Mouse (Mus musculus) left cerebral cortex, adult 18-20 months (tissue): ENCODE results near the gene Nyap1. TPM values are rescaled to one million over a fixed set of nuclear protein-coding genes. Genes with fewer than 3 reads are reported as not detected.
"Not testable (repeated sequence)": the region's sequence is repeated elsewhere in the genome, so short reads cannot be mapped to it uniquely, and the experiment has no call there.

ENCODE experiments used
- DNase-seq, 2 experiments: peaks; one replicate each; pipeline ENCODE4 v3.0.0; 2021 to 2022; ENCODE audit warnings: low spot score in 2 of 2, mixed read lengths in 1 of 2
- total RNA-seq, 2 experiments: library from RNA; stranded (reverse); gene quantifications; 2 replicates each; pipeline ENCODE4 v1.2.3; 2021

The Nyap1 gene
- total RNA-seq, 2 experiments from 2014 or later, result 80.1 to 82.0 TPM

DNA sequence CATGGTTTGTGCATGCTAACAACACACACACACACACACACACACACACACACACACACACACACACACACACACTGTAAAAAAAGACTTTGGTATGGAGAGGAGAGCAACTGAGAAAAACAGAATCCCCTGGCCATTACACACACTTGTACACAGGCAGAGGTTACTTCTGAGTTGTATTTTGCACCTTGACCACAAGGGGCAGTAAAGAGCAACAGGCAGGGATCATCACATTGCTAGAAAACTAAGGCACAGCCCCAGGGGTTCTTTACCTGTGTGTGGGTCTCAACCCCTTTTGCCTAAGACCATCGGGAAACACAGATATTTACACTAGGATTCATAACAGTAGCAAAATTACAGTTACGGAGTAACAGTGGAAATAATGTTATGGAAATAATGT is 29.3 kb upstream of the Nyap1 start:
- DNase-seq, result no peak

DNA sequence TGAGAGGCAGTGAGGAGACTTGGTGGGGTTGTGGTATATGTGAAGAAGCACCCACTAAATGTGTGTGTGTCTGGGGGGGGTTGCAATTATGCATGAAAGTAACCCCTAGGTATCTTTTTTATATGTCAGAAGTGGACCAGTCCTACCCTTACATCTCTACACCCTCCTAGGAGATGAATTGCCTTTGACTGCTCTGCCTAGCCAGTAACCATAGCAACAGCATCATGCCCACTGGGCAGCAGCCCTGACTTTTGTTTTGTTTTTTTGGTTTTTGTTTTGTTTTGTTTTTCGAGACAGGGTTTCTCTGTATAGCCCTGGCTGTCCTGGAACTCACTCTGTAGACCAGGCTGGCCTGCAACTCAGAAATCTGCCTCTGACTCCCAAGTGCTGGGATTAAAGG is 27.1 kb upstream of the Nyap1 start:
- no peak for DNase-seq

DNA sequence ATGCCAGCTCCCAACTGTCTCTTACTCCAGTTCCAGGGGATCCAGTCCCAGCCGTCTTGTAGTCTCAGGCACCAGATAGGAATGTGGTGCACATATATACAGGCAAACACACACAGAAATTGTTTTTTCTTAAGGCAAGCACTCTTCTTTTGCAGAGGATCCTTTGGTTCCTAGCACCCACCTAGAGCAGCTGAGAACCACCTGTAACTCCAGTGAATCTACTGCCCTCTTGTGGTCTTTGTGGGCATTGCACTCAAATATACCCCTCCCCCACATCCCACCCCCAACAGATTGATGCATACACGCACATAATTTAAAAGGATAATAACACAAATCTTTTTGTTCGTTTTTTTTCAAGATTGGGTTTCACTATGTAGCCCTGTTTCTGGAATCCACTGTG is 24.9 kb upstream of the Nyap1 start:
- no peak for DNase-seq

DNA sequence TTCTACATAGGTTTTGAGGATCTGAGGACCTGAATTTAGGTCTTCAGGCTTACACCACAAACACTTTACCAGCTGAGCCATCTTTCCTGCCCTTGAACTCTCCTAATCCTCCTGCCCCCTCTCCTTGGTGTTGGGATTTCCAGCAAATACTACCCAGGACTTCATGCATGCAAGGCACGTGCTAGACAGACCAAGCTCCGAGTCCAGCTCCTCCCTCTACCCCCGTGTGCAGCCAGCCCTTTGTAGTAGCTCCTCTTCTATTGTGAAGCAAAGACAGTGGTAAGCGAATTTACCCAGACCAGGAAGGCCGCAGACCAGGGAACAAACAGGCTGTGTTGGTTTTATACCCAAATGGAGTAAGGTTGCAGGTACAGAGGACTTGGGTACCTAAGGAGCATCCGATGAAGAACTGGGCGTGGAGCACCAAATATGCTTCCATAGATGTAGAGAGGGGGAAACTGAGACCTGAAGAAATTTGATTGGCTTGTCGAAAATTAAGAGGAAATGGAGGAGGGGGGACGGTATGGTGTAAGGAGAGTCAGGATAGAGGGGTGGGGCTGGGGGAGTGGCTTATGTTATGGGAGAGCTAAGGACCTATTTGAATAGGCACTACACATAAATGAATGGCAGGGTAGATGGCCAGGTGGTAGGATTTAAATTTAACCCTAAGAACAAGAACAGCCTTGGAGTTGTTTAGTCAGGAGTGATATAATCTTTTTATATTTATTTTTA is 23.4 kb upstream of the Nyap1 start:
- DNase-seq, result no peak

- peak; percentile 83 for DNase-seq
Observed at GRCm38 (mm10) chr5:137759971-137760412, 18.6 kb upstream of the Nyap1 start.

DNA sequence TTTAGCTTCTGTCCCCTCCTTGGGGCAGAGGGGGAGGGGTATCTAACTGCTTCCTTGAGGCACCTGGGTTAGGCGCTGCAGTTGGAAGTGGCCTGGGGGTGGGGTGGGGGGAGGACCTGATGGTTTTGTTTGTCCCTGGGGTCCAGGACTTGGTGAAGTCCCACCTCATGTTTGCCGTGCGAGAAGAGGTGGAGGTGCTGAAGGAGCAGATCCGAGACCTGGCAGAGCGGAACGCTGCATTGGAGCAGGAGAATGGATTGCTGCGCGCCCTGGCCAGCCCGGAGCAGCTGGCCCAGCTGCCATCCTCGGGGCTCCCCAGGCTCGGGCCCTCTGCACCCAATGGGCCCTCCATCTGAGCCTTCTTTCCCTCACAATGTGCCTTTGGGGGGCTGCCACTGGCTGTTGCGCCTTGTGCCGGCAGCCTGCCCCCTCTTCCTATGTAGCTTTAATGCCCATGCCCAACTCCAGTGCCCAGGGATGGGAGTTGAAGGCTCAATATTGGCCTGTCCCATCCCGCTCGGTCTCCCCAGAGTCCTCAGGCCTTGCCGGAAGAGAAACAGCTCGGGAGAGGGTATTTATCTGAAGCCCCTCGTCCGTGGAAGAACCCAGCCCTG is 17.6 kb upstream of the Nyap1 start:
- DNase-seq, result no peak

DNA sequence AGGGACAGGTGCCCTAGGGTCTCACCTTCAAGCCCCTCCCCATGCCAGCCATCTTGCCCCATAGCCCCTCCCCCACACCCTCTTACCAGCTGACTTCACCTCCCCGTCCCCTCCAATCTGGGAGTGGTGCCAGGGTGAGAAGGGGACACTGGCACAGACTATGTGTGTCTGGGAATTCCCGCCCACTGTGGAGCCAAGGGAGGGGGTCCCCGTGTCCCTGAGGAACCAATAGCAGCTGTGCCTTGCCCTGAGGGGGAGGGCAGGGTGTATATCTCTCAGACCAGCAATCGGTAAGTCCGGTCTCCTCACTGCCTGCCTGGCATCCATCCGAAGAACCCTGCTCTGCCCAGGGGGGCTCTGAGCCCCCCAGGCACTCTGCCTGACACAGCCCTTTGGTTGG is 16.5 kb upstream of the Nyap1 start:
- peak; percentile 63 to 68 for DNase-seq

GRCm38 (mm10) chr5:137756882-137757661 is 15.7 kb upstream of the Nyap1 start:
- DNase-seq, result peak; percentile 81 to 93

DNA sequence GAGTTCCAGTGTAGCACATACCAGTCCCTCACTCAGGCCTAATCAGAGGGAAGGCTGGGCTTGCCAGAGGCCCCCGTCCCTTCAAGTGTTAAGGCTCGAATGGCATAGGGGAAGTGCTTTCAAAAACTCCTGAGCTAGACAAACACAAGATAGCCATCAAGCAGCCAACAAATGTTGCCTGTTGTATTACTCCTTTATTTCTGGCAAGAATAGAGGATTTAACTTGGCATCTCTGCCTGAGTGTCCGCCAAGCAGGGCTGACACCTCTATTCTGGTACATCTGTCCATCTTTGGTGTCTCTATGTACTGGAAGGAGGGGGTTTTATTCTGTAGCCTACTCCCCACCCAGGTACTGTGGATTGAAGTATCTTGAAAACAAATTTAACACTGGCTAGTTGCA is 14.7 kb upstream of the Nyap1 start:
- no peak for DNase-seq

- no peak for DNase-seq
Observed at GRCm38 (mm10) chr5:137755425-137755824, 14.0 kb upstream of the Nyap1 start.

DNA sequence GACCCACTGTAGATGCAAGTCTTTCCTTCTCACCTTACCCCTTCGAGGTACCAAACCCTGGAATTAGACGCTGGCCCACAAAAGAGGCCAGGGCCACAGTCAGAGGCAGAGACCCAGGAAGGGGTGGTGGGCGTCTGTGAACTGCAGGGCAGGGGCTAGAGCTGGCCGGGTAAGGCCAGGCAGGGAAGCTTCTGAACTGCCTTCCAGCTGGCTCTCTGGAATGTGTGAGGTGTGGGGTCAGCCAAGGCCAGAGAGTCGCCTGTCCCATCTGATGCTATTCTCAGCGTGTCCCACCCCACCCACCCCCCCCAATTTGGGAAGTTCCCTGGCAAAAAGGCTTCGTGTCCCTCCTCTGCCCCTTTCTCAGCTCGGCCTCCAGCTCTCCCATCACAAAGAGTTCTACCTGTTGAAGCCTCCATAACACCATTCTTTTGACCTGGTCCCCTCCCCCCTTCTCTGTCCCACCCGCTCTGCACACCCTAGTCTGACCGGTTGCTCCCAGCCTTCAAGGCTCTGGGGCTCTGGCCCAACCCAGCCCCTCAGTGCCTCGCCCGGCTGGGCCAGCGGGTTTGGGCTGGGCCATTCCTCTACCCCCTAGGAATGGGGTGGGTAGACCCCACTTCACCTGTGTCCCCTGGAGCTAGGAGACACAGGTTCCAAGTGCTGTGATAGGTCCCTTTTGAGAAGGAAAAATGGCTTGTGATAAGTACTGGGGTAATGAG is 11.9 kb upstream of the Nyap1 start:
- DNase-seq, result no peak

DNA sequence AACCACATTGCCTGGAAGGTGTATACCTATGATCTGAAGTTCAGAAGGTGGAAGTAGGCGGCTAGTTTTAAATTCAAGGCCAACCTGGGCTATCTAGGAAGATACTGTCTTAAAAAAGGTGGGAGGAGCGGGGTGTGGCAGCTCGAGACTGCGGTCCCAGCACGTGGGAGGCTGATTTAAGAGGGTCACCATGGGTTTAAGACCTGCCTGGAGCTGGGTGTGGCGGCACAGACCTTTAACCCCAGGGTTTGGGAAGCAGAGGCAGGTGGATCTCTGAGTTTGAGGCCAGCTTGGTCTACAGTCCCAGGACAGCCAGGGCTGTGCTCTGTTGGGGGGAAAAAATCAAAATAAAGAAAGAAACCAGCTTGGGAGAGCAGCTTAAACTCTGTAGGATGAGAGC is 10.6 kb upstream of the Nyap1 start:
- DNase-seq, result no peak

GRCm38 (mm10) chr5:137751221-137751887 is 9.9 kb upstream of the Nyap1 start:
- no peak for DNase-seq

DNA sequence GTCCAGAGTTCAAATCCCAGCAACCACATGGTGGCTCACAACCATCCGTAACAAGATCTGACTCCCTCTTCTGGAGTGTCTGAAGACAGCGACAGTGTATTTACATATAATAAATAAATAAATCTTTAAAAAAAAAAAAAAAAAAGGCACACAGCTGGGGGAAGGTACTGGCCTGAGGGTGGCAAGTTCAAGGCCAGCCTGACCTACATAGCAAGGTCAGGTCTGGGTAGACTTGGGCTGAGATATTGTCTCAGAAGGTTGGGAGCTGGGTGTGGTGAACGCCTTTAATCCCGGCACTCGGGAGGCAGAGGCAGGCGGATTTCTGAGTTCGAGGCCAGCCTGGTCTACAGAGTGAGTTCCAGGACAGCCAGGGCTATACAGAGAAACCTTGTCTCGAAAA is 8.8 kb upstream of the Nyap1 start:
- not testable (repeated sequence) for DNase-seq

- DNase-seq, result no peak
Observed at GRCm38 (mm10) chr5:137749196-137749836, 7.9 kb upstream of the Nyap1 start.

GRCm38 (mm10) chr5:137748130-137748770 is 6.8 kb upstream of the Nyap1 start:
- DNase-seq, result no peak

DNA sequence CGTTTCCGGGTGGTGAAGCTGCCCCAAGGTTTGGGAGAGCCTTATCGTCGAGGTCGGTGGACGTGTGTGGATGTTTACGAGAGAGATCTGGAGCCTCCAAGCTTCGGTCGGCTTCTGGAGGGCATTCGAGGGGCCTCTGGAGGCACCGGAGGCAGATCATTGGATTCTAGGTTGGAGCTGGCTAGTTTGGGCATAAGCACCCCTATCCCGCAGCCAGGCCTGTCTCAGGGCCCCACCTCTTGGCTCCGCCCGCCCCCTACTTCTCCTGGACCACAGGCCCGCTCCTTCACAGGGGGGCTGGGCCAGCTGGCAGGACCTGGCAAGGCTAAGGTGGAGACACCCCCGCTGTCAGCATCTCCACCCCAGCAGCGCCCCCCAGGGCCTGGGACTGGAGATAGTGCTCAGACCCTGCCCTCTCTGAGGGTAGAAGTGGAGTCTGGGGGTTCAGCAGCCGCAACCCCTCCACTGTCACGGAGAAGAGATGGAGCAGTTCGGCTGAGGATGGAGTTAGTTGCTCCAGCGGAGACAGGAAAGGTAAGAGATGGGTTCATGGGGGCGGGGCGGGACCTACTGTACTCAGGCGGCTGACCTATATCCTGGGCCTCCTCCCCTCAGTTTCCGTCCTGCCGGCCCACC is 6.0 kb upstream of the Nyap1 start:
- DNase-seq, result no peak

DNA sequence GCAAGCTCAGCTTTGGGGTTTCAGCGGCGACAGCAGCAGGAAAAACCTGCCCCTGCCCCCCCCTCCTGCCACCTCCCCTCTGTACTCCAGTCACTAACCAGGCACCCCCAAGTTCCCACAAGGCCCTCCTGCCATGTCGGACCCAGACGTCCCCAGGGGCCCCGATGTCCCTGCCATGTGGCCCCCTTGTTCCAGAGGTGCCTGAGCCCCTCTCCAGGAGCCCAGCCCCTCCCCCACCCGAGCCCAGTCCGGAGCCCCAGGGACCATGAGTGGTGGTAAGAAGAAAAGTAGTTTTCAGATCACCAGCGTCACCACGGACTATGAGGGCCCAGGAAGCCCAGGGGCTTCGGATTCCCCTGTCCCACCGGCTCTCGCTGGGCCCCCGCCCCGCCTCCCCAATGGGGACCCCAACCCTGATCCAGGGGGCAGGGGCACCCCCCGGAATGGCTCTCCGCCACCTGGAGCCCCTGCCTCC is 5.5 kb upstream of the Nyap1 start:
- no peak for DNase-seq

DNA sequence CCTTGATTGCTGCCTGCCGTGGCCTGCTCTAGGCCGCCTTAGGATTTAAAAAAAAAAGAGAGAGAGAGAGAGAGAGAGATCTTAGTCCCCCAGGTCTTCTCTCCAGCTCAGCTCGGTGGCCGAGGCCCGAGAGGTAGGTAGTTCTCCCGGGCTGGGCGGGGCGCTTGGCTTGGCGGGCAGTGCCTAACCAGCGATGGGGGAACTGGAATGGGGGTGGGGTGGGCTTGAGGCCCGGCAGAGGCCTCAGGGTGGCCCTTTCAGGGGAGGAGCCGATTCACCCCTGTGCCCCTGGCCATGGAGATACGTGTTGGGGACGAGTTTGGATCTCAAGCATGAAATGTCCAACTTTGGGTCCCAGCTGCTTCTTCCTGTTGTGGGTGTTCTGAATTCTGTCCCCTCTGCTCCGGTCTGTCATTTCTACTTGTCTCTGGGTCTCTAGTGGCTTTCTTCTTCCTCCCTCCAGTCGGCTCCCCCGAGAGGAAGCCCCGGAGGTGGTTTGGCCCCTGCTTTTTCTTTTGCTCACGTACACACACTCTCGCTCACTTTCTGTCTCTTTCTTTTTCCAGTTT is 5.0 kb upstream of the Nyap1 start:
- no peak for DNase-seq
